Mouse (Mus musculus) ES-CJ7 (cell line): ENCODE results near the gene Sugp2.

Experiments
- DNase-seq: peaks from one replicate; pipeline ENCODE4 v3.0.0; 2011; ENCODE audit warnings: low read depth, low spot score

The Sugp2 gene

DNA sequence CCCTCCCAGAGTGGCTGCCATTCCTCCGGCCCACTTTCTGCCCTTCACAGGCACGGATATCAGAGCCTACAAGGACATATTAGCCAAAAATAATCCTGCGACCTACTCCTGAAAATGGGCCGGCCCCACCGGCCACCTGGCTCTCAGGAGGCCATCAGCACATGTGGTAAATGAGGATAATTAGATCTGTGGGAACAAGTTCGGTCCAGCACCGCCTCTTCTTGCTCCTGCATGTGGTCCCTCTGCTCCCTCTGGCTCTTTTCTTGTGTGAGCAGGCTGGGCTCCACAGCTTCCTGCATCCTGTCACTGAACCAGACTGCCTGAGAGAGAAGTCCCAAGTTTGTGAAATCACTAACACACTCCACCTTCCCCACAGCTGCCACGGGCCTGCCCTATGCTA lies 45.2 kb downstream of the Sugp2 start:
- no peak for DNase-seq

DNA sequence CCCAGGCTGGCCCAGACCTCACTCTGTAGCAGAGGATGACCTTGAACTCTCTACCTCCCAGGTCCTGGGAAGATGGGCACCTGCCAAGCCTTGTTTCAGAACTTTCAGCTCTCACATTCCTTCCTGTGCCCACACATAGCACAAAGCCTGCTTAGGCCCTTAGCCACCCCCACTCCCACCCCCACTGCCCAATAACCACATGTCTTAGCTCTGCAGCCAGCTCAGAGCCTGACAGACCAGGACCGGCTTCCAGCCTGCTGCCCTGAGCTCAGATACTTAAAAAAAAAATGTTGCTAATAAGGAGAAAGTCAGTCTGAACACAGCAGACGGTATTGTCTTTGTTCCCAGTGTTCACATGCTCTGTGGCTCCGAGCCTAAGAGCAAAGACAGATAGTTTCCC lies 47.0 kb downstream of the Sugp2 start:
- no peak for DNase-seq

DNA sequence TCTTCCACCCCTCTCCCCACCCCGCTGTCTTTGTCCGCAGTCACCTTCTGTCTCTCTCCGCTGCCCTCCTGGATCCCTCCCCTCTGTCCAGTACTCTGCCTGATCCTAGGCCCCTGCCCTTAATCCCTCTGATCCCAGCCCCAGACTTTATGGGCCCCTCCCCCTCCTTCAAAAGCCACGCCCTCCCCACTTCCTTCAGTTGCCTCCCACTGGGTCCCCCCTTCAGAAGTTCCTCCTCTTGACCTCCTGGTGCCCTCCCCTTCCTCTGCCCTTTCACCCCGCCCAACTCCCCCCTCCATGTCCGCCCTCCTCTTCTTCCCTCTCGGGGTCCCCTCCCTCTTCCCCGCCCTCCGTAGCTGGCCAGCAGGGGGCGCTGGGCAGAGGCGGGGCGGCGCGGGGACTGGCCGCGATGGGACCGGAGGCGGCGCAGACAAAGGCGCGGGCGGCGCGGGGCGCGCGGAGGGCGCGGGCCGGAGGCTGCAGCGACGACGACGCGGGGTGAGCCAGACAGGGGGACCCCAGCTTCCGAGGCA lies 48.6 kb downstream of the Sugp2 start, which contains the start of gene Homer3:
Homer3 (plus strand) TSS at position 225 of the 533 bp plus-strand sequence.
- DNase-seq = peak; percentile 99

DNA sequence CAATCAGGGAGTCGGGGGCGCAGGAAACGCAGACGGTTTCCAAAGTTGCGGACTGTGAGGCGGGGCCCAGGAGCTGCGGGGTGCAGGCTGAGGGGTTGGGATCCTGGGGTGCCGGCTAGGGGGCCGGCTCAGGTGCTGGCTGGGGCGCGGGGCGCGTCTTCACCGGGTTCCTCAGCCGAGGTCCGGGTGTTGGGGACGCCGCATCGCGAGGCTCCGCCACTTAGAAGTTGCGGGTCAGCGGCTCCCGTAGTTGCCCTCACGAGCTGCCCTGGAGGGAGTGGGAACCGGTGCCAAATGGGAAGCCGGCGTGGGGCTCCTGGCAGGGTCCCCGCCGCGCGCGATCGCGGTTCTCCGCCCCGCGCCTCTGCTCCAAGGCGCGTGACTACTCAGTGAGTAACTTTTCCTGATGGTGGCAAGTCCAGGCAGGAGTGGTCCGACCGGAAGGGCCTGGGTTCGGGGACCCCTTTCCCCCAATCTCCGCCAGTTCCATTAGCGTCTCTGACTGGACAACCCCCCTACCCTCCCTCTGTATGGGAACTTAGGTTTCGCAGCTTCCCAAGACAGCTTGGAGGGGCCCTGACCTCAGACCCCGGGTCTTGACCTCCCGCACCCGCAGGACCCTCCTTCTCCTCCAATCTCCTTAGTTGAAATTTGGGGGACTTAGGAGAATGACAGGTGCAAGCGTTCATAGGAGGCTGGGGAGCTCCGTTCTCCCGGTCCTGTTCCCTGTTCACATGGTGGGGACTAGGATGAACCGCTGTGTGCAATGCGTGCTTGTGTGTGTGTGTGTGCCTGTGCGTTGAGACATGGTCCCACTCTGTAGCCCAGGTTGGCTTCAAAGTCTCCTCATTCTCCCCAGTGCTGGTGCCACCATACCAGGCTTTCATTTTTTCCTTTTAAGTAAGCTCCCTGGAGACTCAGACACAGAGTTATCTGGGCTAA lies 49.4 kb downstream of the Sugp2 start:
- DNase-seq = no peak

DNA sequence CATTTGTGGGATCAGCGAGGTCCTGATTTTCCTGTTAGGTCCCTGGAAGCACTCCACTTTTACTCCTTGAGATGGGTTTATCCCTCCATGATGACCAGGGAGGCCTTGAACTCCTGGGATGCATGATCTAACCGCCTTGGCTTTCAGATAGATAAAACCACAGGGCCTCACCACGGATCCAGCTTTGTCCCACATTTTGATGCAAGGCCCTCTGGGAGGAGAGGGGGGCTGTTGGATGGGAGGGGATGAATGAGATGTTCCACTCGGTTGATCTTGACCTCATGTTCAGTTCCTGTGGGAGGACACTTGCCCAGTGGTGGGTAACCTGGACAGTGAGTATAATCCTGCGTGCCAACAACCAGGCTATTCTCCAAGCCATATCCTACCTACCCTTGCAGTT lies 50.4 kb downstream of the Sugp2 start:
- DNase-seq = no peak

DNA sequence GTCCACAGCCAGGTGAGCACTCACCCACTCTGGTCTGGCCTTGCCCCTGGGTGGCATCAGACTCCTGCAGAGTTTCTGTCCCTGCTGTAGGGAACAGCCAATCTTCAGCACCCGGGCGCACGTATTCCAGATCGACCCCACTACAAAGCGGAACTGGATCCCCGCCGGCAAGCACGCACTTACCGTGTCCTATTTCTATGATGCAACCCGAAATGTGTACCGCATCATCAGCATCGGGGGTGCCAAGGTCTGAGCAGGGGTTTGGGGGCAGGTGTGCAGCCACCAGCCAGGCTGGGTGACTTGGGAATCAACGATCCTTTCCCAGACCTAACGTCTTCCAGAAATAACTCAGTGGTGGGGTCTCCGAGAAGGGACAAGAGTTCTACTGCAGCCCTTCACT lies 51.3 kb downstream of the Sugp2 start:
- no peak for DNase-seq

DNA sequence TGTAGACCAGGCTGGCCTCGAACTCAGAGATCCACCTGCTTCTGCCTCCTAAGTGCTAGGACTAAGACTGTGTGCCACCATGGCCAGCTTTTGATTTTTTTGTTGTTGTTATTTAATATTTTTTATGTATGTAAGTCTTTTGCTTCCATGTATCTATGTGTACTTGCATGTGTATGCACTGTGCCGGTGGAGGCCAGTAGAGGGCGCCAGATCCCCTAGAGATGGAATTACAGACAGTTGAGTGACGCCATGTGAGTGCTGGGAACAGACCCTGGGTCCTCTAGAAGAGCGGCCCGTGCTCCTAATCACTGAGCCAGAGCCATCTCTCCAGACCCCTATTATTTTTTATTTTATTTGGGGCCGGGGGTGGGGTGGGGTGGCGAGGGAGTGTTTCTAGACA lies 52.7 kb downstream of the Sugp2 start:
- peak; percentile 79 for DNase-seq

DNA sequence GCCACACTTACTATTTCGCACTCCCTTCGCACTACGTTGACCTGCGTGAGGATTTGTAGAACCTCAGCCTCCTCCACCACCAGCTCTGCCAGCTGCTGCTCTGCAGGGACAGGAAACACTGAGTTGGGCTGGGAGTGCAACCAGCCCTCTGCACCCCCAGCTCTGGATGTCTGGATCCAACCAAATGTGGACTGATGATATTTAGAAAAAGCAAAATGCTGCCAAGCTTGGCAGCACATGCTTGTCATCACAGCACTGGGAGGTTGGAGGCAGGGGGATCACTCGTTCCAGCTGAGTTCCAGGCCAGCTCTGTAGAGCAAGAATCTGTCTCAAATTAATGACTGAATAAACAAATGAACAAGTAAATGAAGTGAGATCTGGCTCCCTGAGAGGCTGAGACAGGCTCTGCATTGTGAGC lies 60.0 kb downstream of the Sugp2 start:
- no peak for DNase-seq

DNA sequence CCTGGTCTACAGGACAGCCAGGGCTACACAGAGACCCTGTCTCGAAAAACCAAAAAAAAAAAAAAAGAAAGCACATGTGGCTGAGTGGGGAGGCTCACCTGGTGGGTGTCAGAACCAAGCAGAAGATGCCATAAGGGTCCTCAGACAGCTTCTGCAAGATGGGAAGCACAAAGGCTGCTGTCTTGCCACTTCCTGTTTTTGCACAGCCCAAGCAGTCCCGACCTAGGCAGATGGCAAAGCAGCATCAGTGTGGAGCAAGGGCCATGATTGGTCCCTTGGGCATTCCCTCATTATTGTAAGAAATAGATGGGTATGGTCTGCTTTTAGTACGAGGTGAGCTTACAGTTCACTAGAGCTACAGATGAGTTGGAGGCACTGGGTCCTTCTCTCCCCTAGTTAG lies 66.9 kb downstream of the Sugp2 start:
- DNase-seq = no peak

DNA sequence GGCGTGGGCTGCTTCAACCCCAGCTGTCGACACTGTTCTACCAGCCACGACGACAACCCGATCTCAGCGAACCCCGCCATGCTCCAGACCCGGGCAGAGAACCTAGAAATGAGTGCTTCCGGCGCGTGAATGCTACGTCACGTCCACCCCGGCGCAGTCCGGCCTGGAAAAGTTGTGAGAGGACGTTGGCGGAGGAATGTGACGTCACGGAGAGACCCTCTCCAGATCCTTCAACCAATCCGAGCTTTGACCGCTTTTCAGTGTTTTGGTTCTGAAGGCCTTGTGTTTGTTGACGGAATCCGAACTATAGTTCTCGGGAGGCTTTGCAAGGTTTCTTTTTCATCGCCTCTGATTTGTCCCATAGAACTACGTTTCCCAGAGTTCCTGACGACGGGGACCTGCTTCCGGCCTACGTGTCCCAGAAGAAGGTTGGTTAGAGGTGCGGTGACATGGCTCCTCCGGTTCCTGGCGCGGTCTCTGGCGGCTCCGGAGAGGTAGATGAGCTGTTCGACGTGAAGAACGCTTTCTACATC lies 68.4 kb downstream of the Sugp2 start, which contains the start of the genes Ddx49 and Cope:
Ddx49 (minus strand) TSS at position 132 of the 533 bp plus-strand sequence.
Cope (plus strand) TSS at position 161 of the 533 bp plus-strand sequence.
- DNase-seq = peak; percentile 94

DNA sequence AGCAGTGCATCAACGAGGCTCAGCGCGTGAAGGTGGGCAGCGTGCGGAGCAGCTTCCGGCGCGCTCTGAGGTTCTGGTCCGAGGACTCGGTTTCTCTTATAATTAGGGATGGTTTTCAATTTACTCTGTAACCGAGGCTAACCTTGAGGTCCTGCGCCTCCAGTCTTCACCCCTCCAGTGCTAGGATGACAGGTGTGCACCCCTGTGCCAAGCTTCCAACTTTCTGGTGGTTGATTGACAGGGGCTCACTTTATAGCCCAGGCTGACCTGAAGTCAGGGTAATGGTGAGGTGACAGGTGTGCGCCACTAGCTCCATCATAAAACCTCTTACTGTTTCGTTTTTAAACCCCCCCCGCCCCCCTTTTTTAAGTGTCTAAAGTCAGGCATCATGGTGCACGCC lies 68.9 kb downstream of the Sugp2 start:
- DNase-seq = no peak

DNA sequence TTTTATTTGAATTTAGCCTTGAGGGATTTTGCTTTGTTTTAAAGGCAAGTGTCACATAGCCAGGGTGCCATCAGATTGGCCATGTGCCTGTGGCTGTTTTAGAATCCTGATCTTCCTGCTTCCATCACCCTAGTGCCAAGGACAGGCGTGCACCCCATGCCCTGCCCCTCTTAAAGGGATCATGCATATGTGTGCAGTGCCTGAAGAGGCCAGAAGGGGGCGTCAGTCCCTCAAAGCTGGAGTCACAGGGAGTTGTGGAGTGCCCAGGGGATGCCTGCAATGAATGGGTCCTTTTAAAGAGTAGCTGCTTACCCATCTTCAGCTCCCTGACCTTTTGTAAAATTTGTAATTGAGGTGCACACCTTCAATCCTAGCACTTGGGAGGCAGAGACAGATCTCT lies 75.3 kb downstream of the Sugp2 start:
- peak; percentile 71 for DNase-seq

DNA sequence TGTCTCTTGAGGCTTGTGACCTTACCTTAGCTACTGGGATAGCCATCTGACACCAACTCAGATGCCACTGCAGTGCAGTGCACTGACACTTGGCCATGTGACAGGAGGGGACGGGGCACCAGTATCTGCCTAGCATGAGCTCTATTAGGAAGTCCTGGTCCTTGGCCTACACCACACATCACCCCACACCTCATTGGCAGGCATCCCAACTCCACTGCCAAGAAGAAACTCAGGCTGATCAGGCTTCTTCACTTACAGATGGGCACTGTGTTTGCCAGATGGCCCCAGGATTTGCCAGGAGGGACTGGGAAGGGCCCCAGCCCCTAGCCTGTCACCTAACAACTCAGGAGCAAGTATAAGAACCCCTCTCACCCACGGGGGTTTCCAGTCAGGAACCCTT lies 79.4 kb downstream of the Sugp2 start:
- no peak for DNase-seq

DNA sequence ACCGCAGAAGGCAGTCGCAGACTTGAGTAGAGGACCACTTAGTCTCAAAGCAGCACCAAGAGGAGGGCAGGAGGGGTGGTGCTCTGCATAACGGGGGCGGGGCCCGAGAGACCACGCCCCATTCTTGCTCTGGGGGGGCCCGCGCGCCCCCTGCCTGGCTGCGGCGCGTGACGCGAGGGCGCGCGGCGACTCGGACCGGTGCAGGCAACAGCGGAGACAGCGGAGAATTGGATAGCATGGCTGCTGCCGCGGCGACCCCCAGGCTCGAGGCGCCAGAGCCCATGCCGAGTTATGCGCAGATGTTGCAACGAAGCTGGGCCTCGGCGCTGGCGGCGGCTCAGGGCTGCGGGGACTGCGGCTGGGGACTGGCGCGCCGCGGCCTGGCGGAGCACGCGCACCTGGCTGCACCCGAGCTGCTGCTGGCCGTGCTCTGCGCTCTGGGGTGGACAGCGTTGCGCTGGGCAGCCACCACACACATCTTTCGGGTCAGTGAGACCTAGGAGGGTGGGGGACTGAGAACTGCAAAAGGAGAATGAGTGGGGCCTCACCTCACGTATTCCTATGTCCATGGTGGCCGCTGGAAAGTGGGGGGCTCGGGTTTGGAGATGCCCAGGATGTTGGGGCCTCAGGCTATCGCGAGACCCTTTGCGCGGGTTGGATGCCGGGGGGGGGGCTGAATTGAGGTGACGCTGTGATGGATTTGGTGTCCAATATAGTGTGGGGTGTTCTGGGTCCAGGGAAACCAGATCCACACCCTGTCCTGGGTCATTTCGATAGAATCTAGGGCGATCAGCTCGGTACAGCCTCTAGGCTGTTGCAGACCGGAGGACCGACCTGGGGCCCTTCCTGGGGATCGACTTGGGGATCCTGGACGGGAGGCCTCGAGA lies 81.8 kb downstream of the Sugp2 start, which contains the start of gene Cers1:
Cers1 (plus strand) TSS at position 152 of the 887 bp plus-strand sequence.
- peak; percentile 60 for DNase-seq

DNA sequence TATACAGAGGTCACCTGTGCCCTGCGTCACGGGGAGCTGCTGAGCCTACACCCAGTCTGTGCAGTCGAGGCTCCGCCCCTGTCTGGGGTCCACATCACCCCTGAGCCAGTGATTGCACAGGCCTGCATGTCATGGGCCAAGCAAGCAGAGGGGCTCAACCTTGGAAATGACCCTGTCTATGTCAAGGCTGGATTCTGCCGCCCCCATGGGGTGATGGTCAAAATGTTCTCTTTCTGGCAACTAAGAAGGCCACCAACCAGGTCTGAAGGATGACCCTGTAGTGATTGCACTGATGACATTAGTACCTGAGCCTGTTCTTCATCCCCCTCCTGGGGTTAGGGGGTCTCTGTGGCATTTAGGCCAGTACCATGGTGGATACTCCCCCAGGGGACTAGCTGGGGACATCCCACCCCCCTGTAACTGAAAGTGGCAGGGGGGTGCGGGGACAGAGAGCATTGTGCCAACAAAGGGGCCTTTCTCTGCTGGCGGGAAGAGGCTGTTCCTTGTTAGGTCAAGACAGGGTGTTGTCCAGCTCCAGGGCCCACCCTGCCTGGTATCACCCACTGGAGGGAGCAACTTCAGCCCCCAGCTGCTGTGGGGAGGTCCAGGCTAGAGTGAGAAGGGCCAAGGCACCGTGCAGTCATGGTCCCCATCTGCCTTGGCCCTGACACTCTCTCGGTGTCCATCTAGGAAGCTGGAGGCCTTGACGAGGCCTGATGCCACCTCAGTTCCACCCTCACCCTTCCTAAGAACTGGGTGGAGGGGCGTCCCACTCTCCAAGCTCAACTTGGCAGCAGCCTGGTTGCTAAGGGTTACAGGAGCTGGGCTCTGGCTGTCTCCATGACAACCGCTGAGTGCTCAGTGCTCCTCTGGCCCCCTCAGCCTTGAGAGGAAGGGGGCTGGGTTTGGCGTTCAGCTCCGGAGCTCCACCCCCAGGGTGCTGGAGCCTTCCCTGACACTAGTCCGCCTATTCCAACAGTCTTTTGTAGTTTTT lies 82.8 kb downstream of the Sugp2 start:
- DNase-seq = peak; percentile 95

DNA sequence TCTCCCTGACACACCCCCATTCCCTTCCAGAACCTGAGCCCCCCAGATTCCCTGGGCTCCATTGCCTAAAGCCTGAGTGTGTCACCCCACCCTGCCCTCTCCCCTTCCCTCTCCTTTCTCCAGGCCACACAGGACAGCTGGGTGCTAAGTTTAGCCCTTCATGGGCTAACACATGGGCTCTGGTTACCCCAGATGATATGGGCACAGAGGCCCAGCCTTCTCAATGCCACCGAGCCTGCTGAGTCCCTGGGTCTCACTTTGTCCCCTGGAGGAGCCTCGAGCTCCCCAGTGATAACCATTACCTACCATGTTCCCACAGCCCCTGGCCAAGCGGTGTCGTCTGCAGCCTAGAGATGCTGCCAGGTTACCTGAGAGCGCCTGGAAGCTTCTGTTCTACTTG lies 83.8 kb downstream of the Sugp2 start:
- DNase-seq = no peak

DNA sequence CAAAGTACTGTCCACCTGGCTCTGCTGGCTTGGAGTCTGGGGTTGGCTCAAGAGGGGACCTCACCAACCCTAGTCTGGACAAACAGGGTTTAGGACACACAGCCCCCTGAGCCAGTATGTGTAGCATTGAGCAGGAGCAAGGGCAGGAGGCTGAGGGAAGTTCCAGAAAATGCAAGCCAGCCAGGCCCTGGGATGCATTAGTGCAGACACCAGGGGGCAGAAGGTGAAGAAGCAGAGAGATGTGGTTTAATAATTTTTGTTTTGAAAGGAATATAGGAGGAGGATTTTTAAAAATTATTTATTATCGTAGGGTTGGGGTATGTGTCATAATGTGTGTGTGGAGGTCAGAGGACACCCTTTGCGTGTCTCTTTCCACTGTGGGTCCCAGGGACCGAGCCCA lies 89.7 kb downstream of the Sugp2 start:
- no peak for DNase-seq

DNA sequence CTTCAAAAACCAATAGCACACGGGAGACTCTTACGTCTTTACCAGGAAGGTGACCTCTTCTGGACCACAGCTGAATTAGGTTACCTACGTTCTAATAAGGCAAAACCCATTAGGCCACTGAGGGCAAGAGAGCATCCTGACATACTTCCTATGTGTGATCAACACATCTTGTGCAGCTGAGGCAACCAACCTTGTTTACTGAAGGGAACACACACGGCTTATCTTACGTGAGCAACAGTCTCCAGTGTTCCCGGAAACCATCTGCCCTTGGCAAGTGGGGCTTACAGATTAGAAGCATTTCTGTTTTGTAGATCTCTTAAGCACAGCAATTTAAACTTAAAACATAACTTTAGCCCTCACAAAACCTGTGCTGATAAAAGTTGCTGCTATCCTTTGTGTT lies 93.5 kb downstream of the Sugp2 start:
- DNase-seq = no peak

DNA sequence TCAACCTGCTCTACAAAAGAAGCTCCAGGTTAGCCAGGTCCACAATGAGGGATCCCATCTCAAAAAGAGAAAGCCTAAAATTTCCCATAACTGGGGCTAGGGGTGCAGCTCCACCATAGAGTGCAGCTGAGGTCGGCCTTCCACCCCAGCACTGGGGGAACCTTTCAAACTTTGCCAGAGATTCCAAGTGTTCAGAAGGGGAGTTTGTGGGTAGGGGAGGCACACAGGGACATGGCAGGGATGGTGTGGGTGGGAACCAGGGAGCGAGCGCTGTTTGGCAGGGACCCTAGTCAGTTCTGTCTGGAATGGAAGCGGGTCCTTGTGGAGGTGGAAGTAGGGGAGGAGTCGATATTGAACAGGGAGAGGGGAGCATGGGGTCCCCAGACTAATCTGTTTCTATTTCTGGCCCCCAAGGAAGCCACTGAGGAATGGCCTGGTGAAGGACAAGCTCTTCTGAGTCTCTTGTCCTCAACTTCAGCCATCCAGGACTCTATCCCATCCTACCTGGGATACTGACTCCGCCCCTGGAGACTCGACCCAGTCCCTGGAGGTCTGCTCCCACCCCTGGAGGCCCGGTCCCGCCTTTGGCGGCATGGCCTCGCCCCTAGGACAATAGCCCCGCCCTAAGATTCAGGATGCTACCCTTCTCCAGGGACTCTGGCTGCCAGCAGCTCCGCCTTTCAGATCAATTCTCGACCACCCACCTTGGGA lies 95.3 kb downstream of the Sugp2 start, which contains the start of gene Gdf1:
Gdf1 (plus strand) TSS at position 694 of the 711 bp plus-strand sequence.
- peak; percentile 86 for DNase-seq
